Mouse (Mus musculus) right cerebral cortex, adult 18-20 months (tissue): Measurements from ENCODE around the gene Sec14l4.

Experiments
- DNase-seq: peaks from one replicate; pipeline ENCODE4 v3.0.0; 2022; ENCODE audit warnings: mixed read lengths

Sec14l4 gene

DNA sequence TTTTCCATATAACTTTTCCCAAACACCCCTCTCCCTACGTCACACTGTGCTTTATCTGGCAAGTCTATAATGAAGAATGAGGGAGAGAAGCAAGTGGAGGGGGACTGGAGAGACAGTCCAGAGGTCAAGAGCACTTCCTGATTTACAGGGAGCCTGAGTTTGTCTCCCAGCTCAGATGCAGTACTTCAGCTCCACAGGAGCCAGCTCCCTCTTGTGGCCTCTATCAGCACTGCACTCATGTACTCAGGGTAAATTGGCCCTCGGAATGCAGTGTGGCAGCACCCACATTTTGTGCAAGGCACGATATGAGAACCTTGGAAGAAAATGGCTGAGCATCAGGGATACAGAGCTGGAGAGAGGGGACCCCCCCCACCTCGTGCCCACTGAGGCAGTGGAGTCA lies 49.0 kb downstream of the Sec14l4 start:
- peak; percentile 68 for DNase-seq

DNA sequence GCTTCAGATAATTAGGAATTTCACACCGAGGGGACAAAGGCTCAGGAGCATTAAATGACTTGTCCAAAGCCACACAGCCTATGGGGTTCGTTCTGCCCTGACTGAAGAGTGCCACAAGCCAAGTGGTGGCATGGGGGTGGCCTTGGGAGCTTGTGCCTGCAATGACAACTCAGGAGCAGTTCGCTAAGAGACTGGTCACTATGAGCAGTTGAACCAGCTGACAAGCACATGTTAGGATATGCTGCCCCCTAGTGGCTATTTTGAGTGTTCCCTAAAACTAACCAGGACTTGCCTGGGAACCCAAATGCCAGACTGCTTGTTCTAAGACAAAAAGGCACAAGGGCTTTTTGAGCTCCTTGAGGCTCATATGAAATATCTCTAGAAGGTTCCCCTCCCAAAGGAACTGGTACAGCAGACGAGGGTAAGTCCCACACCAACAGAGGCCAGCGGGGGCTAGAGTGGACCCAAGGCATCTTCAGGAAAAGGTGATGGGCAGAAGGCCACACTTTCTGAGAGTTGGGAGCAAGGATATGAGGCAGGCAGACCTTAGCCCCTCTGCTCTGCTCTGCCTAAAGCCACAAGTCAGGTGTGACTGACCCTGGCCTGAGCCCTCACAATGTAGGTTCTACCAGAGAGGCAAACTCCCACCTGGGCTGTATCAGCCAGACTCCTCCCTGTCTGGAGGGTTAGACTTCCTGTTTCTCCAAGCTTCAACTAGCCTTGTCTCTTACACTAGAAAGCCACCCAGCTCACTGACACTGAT lies 52.2 kb downstream of the Sec14l4 start:
- peak; percentile 72 for DNase-seq

DNA sequence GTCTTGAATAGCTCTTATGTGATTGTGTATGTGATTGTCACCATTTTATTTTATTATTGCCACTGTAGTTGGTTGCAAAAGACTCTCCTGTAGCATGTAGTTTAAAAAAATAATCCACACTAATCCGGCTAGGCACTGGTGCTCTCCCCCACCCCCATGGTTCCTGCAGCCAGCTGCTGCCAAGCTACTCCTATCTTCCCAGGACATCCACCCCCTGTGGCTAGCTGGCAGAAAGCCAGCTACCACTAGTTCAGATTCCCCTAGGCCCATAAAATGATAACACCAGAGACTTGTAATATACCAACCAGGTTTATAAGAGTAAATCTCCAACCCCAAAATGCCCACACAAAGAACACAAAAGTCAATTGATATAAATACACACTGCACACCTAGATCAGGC lies 55.0 kb downstream of the Sec14l4 start:
- DNase-seq, result no peak

DNA sequence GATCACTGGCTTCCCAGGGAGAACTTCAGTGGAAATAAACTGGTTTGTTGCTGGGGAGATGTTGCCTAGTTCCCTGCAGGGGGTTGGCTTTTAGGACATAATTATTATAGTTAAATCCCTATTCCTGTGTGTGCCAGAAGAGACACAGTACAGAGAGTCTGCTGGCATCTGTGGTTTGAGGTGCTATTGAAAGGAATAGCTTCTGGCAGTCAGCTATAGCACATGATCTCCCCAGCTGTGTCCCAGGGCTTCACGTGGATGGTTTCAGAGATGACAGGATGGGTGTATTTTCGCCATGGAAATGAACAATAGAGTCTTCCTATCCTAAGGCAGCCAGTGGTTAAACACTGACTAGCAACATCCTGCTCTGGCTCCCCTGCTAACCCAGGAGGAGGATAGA lies 56.0 kb downstream of the Sec14l4 start:
- peak; percentile 52 for DNase-seq

DNA sequence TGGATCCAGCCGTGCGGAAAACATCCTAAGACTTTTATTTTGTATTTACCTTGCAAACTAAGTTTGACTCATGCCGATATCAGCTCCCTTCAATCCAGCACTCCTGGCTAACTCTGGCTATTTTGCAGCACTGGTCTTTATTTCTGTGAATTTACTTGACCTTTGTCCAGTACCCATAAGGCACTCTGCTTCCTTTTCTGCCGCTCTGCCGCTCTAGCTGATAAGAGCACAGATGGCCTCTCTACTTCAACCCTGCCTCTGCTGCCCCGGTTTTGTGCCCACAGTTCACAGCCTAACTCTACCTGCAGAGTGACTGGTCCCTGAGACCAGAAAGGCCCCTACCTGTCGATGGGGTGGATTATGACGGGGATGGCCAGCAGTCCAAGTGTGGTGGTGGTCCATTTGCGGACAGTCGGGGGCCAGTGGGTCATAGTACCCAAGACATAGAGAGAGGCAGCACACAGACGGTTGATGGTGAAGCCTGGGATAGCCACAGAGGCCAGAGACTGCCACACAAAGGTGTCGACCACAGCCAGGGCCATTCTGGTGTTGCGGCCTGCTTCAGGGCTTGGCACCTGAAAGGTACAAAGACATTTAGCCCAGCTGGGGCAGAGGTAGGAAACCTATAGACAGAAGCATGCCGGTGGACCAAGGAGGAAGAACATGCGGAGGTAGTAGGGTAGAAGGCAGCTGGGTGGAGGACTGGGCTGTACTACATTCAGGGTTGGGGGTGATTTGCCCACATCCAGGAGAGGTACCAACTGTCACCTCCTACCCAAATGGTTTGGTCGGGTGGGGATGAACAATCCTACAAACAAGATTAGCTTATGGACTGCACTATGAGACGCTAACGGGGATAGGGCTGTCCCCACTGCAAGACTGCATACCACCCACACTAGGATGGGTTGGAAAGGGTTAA lies 62.5 kb downstream of the Sec14l4 start:
- no peak for DNase-seq

DNA sequence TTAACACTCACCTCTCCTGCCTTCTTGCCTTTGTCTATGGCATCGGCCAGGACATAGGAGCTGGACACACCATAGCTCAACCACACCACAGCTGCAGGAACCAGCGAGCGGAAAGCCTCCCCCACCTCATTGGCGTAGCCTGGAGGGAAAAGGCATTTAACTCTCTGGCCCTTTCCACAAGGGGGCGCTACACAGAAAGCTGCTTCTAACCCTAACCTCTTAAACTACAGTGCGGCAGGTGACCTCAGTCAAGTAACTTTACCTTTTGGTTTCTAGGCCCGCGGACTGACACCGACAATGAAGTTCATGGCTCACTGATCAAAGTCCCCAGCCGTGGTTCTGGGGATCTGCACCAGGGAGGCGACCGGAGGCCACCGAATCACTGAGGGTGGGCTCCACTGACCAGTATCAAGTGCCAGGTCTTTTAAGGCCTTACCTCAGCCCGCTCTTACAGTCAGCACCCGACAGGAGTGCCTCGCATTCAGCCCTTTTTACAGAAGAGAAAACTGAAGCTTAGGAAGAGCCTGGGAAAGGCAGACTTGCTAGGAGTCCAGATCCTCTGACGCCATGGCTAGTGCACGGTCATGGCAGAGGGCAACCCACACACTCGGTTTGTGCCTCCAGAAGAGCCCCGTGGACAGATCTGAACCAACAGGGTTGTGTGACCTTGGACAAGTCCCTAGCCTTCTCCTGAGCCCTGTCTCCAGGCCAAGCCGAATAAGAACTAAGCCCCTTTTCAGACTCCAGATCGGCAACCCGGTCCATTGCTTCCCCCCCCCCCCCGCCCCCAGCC lies 63.3 kb downstream of the Sec14l4 start:
- DNase-seq, result peak; percentile 74

DNA sequence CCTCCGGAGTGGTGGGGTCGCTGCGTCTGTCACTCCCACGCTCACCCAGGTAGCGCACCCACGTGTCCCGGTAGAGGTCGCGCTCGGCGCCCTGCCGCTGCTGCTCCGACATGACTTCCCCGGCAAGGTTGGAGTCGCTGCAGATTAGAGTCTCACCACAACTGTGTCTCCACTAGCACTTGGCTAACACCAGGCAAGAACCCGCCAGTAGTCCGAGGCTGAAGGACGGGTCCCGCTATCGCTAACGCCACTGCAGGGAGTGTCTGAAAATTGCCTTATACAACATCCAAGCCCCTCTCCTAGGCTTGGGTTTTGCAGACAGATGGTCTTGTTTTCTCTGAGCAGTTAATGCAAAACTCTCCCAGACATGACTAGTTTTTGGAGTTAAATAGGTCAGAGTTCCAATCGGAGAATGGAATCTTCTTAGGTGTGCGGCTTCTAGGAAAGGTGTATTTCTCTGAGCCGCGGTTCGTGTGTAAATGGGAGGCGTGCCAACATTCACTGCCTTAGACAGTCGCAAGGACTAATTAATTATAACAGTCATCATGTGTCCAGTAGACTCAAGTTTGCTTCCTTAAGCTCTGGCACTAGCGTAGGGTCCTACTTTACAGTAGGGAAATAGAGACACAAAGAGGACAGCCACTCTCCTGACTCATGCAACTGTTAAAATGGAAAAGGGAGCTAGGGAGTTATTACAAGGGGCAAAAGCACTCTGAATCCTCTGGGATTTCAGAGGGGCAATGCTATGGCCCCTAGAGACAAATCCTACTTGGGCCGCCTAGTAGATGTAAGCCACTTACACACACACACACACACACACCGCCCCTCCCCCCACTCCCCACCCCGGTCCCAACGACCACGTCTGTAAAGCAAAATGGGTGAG lies 64.2 kb downstream of the Sec14l4 start, which contains the start of gene Mtfp1:
Gene Mtfp1 (minus strand): TSS at position 275 of the 883 bp plus-strand sequence.
- DNase-seq, result peak; percentile 65

DNA sequence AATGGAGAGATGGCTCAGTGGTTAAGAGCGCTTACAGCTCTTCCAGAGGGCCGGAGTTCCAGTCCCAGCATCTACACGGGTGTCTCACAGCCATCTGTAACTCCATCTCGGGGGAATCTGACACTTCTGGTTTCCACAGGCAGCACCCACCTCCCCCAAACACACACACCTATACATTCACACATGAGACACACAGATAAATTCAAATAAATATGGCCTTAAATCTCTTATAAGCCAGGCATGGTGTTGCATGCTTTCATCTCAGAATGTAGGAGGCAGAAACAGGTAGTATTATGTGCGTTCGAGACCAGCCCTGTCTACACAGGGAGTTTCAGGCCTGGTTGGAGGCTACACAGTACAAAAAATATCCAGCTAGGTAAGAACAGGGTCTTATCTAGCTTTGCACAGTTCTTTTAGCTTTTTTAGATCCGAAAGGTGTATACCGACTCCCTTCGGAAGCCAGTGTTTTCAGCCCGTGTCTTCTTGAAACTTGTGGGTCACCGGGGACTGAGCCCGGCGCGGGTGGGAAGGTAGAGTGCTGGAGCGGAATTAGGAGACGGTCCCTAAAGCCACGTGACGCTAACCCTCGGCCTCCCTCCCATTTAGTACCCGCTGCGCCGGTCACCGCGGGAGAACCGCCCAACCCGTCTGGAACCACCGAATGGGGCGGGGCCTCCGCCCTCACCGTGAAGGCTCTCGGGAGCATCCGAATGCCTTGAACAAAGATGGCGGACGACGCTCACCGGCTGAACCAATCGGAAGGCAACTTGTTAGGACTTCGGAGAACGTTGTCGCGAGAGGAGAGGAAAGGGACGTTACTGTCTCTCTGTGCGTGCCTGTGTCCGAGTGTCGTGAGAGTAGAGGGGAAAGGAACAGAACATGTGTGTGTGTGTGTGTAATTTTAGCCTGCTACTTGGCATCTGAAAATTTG lies 65.1 kb downstream of the Sec14l4 start:
- DNase-seq, result peak; percentile 99

DNA sequence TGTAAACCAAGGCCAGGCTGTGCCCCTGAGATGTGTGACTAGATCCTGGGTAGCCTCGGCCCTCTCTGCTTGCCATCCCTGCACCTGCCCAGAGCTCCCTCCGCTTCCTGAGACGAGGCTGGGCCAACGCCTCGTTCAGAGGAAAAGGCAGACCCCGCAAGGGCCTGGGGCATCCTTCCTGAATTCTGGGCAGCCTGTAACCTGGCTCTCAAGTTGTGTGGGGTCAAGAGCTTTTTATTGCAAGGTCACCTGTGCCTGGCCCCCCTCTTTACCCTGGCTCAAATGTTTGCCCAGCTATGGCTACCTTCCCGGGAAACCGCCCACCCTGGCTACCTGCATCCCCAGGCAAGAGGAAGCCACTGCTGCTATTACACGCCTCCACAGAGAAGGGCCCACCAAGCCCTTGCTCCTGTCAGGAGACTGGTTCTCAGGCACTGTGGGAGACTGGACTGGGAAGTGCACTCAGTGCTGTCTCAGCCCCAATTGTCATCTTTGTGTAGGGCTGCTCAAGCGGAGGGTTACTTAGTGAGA lies 65.9 kb downstream of the Sec14l4 start:
- no peak for DNase-seq
